Mouse (Mus musculus) spleen, adult 18-20 months (tissue): ENCODE measurements around the gene Olfr1360.

Source experiments
- DNase-seq, 2 experiments: peaks; one replicate each; pipeline ENCODE4 v3.0.0; 2022; ENCODE audit warnings: mixed read lengths in 2 of 2

Olfr1360 gene

GRCm38 (mm10) chr13:21642418-21642817 lies 34.8 kb downstream of the Olfr1360 start, which contains the start of gene Olfr11:
Gene Olfr11 (minus strand): TSS chr13:21642518.
- DNase-seq, result no peak
